ENCODE assay signal across 8 mouse cellular contexts in the genomic region with DNA sequence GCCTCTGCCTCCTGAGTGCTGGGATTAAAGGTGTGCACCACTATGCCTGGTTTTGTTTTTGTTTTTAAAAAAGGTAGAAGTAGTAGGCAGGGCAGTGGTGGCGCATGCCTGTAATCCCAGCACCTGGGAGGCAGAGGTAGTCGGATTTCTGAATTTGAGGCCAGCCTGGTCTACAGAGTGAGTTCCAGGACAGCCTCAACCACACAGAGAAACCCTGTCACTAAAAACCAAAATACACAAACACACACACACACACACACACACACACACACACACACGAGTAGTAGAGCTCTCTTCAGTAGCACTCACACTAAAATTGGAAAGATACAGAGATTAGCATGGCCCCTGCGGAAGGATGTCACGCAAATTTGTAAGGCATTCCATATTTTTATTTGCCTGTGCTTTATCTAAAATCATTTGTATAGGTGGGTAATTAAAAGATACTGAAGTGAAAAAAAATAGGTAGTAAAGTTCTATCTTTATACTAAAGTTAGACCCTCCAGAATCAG. TPM values are rescaled to one million over a fixed set of nuclear protein-coding genes. Genes with fewer than 3 reads are reported as not detected.
A peak's percentile ranks its signal among the peaks of the same experiment; 100 is the strongest.
DNase-seq lines count a peak whose midpoint lies in the region; ATAC-seq and TF ChIP-seq lines count a peak whose summit lies in the region.

No protein-coding gene starts in this region.

- peak overlapping the region; percentile 79; the same call in 1 of the 2 replicates for H3K9ac ChIP-seq in forebrain, embryonic 11.5 days (ENCODE audit: low read length)
- H3K9ac ChIP-seq in forebrain, embryonic 16.5 days (replicated peaks; ENCODE audit: low read depth, low read length) = no peak overlapping the region
- H3K9ac ChIP-seq in midbrain, embryonic 12.5 days (replicated peaks) = no peak overlapping the region
- no peak overlapping the region for H3K9ac ChIP-seq in midbrain, embryonic 16.5 days (ENCODE audit: low read depth, low read length)
- H3K9ac ChIP-seq in intestine, embryonic 16.5 days (ENCODE audit: low read depth, low read length) = peak overlapping the region; percentile 87

- TF ChIP-seq CTCF in small intestine, adult 2 months (IDR thresholded peaks at IDR 0.05; ENCODE audit: extremely low read depth, insufficient read length, insufficient replicate concordance, low read depth, low read length) = no peak

- H3K27ac ChIP-seq in forebrain, embryonic 11.5 days (ENCODE audit: low read depth, low read length) = peak overlapping the region; percentile 86
- H3K27ac ChIP-seq in forebrain, embryonic 16.5 days (ENCODE audit: low read length) = no peak overlapping the region
- peak overlapping the region; percentile 93 for H3K27ac ChIP-seq in midbrain, embryonic 12.5 days (replicated peaks)
- H3K27ac ChIP-seq in midbrain, embryonic 16.5 days (ENCODE audit: low read length) = no peak overlapping the region; the same call in 1 of the 2 replicates
- H3K27ac ChIP-seq in intestine, embryonic 16.5 days (ENCODE audit: low read length) = peak overlapping the region; percentile 100
- peak overlapping the region; percentile 83 for H3K27ac ChIP-seq in small intestine, adult 2 months (ENCODE audit: insufficient read depth, low read depth, low read length)

- H3K9me3 ChIP-seq in forebrain, embryonic 11.5 days (ENCODE audit: control insufficient read depth, low read length) = no peaks in the 10 kb centered on the region; the same call in 1 of the 2 replicates
- H3K9me3 ChIP-seq in forebrain, embryonic 16.5 days (ENCODE audit: control insufficient read depth, low read length) = no peaks in the 10 kb centered on the region
- H3K9me3 ChIP-seq in midbrain, embryonic 12.5 days = 0 out of 2 replicates have a peak, but pooled peaks cover 1% of the 10 kb centered on the region
- H3K9me3 ChIP-seq in midbrain, embryonic 16.5 days (replicated peaks; ENCODE audit: control insufficient read depth, low read length, poor library complexity, severe bottlenecking) = no peaks in the 10 kb centered on the region
- no peaks in the 10 kb centered on the region for H3K9me3 ChIP-seq in intestine, embryonic 16.5 days (ENCODE audit: control insufficient read depth, low read length)

- H3K36me3 ChIP-seq in forebrain, embryonic 11.5 days (ENCODE audit: control insufficient read depth, insufficient read depth, low read length) = peaks cover under 1% of the 10 kb centered on the region; the same call in 1 of the 2 replicates
- H3K36me3 ChIP-seq in forebrain, embryonic 16.5 days (ENCODE audit: control insufficient read depth, insufficient read depth) = no peaks in the 10 kb centered on the region
- peaks cover 12% of the 10 kb centered on the region for H3K36me3 ChIP-seq in midbrain, embryonic 12.5 days
- H3K36me3 ChIP-seq in midbrain, embryonic 16.5 days (ENCODE audit: control insufficient read depth, insufficient read depth, low read length) = no peaks in the 10 kb centered on the region
- H3K36me3 ChIP-seq in intestine, embryonic 16.5 days (ENCODE audit: control insufficient read depth, insufficient read depth, low read length) = peaks cover 9% of the 10 kb centered on the region
- peaks cover 18% of the 10 kb centered on the region for H3K36me3 ChIP-seq in small intestine, adult 2 months (ENCODE audit: control insufficient read depth, insufficient read depth, low read length)

- no peaks in the 10 kb centered on the region for H3K27me3 ChIP-seq in forebrain, embryonic 11.5 days (ENCODE audit: control insufficient read depth, insufficient read depth, low read length)
- no peaks in the 10 kb centered on the region for H3K27me3 ChIP-seq in forebrain, embryonic 16.5 days (replicated peaks; ENCODE audit: control insufficient read depth, insufficient read depth, low read length)
- no peaks in the 10 kb centered on the region for H3K27me3 ChIP-seq in midbrain, embryonic 12.5 days
- H3K27me3 ChIP-seq in midbrain, embryonic 16.5 days (ENCODE audit: control insufficient read depth, insufficient read depth, low read depth, low read length) = no peaks in the 10 kb centered on the region
- no peaks in the 10 kb centered on the region for H3K27me3 ChIP-seq in intestine, embryonic 16.5 days (replicated peaks; ENCODE audit: control insufficient read depth, insufficient read depth, low read length)
- H3K27me3 ChIP-seq in small intestine, adult 2 months (ENCODE audit: control insufficient read depth, insufficient read depth, low read length) = no peaks in the 10 kb centered on the region

- DNase-seq in forebrain, embryonic 11.5 days (ENCODE audit: low spot score) = peak; percentile 43
- no peak for DNase-seq in layer of hippocampus, adult 9-11 months
- DNase-seq in frontal cortex, postnatal 36 days (ENCODE audit: low spot score in 2 of 2) = no peak

- no peak for ATAC-seq in forebrain, embryonic 11.5 days (replicated peaks; ENCODE audit: low FRiP score)
- no peak for ATAC-seq in forebrain, embryonic 16.5 days
- no peak for ATAC-seq in midbrain, embryonic 12.5 days (ENCODE audit: low FRiP score, low read depth)
- no peak for ATAC-seq in midbrain, embryonic 16.5 days
- ATAC-seq in intestine, embryonic 16.5 days = no peak

- H3K4me2 ChIP-seq in forebrain, embryonic 11.5 days (ENCODE audit: low read depth, low read length, severe bottlenecking) = peak overlapping the region; percentile 88; the same call in 1 of the 2 replicates
- no peak overlapping the region for H3K4me2 ChIP-seq in forebrain, embryonic 16.5 days (ENCODE audit: low read length)
- peak overlapping the region; percentile 67 for H3K4me2 ChIP-seq in midbrain, embryonic 12.5 days (replicated peaks)
- H3K4me2 ChIP-seq in midbrain, embryonic 16.5 days (ENCODE audit: low read length) = no peak overlapping the region; the same call in 1 of the 2 replicates
- H3K4me2 ChIP-seq in intestine, embryonic 16.5 days (ENCODE audit: low read depth, low read length) = peak overlapping the region; percentile 87; the same call in 1 of the 2 replicates

- TF ChIP-seq POLR2A in small intestine, adult 2 months (IDR thresholded peaks at IDR 0.05; ENCODE audit: low read depth, low read length) = no peak

- no peak overlapping the region for H3K4me3 ChIP-seq in forebrain, embryonic 11.5 days (ENCODE audit: low read depth, low read length)
- H3K4me3 ChIP-seq in forebrain, embryonic 16.5 days (replicated peaks; ENCODE audit: low read length) = no peak overlapping the region
- H3K4me3 ChIP-seq in midbrain, embryonic 12.5 days = no peak overlapping the region
- H3K4me3 ChIP-seq in midbrain, embryonic 16.5 days (ENCODE audit: low read depth, low read length) = no peak overlapping the region
- no peak overlapping the region for H3K4me3 ChIP-seq in intestine, embryonic 16.5 days (ENCODE audit: low read length)
- H3K4me3 ChIP-seq in small intestine, adult 2 months (ENCODE audit: low read depth, low read length) = no peak overlapping the region

- whole genome bisulfite sequencing in forebrain, embryonic 11.5 days = 79% methylated on average over 5 of the region's 5 CpGs
- WGBS in forebrain, embryonic 16.5 days = 75% methylated on average over 5 of the region's 5 CpGs
- WGBS in midbrain, embryonic 12.5 days = 72% methylated on average over 5 of the region's 5 CpGs
- 74% methylated on average over 5 of the region's 5 CpGs for WGBS in midbrain, embryonic 16.5 days
- 63% methylated on average over 5 of the region's 5 CpGs for WGBS in intestine, embryonic 16.5 days
- 50% methylated on average over 5 of the region's 5 CpGs for WGBS in small intestine, adult 2 months

- peaks cover 32% of the 10 kb centered on the region for H3K4me1 ChIP-seq in forebrain, embryonic 11.5 days (replicated peaks; ENCODE audit: control insufficient read depth, insufficient read depth, low read length)
- peaks cover 35% of the 10 kb centered on the region for H3K4me1 ChIP-seq in forebrain, embryonic 16.5 days (replicated peaks; ENCODE audit: control insufficient read depth, insufficient read depth, low read length)
- peaks cover 65% of the 10 kb centered on the region for H3K4me1 ChIP-seq in midbrain, embryonic 12.5 days
- H3K4me1 ChIP-seq in midbrain, embryonic 16.5 days (ENCODE audit: control insufficient read depth, insufficient read depth, low read length) = peaks cover 11% of the 10 kb centered on the region
- peaks cover 51% of the 10 kb centered on the region for H3K4me1 ChIP-seq in intestine, embryonic 16.5 days (ENCODE audit: control insufficient read depth, insufficient read depth, low read length)
- H3K4me1 ChIP-seq in small intestine, adult 2 months (ENCODE audit: control insufficient read depth, insufficient read depth, insufficient read length, low read length) = peaks cover 32% of the 10 kb centered on the region

RNA-seq across cellular contexts. Expression of a gene that starts 0.8 kb away (rescaled TPM):
- polyA plus RNA-seq in forebrain, embryonic 11.5 days (2014; fragmentation: Nextera tagmentation; extraction: Ambion mirVana) = 67.7 and 74.5 TPM in 2 replicates
- 79.3 and 85.5 TPM in 2 replicates for polyA plus RNA-seq in forebrain, embryonic 16.5 days (2015; fragmentation: Nextera tagmentation; extraction: Ambion mirVana)
- polyA plus RNA-seq in midbrain, embryonic 12.5 days (2016; fragmentation: Nextera tagmentation; extraction: Ambion mirVana) = 145 and 165 TPM in 2 replicates
- polyA plus RNA-seq in midbrain, embryonic 16.5 days (2015; fragmentation: Nextera tagmentation; extraction: Ambion mirVana) = 51.2 and 54.7 TPM in 2 replicates
- polyA plus RNA-seq in intestine, embryonic 16.5 days (2015; fragmentation: Nextera tagmentation; extraction: Ambion mirVana) = 405 and 416 TPM in 2 replicates
- polyA plus RNA-seq in small intestine, adult 2 months (2012; rRNA removed) = 134 and 219 TPM in 2 replicates

RNA-seq across cellular contexts. Expression of a gene that starts 2.4 kb away (rescaled TPM):
- 5.8 and 7.9 TPM in 2 replicates for polyA plus RNA-seq in forebrain, embryonic 11.5 days (2014; fragmentation: Nextera tagmentation; extraction: Ambion mirVana)
- 3.1 and 3.4 TPM in 2 replicates for polyA plus RNA-seq in forebrain, embryonic 16.5 days (2015; fragmentation: Nextera tagmentation; extraction: Ambion mirVana)
- polyA plus RNA-seq in midbrain, embryonic 12.5 days (2016; fragmentation: Nextera tagmentation; extraction: Ambion mirVana) = 6.9 and 7.6 TPM in 2 replicates
- 1.9 and 2.4 TPM in 2 replicates for polyA plus RNA-seq in midbrain, embryonic 16.5 days (2015; fragmentation: Nextera tagmentation; extraction: Ambion mirVana)
- polyA plus RNA-seq in intestine, embryonic 16.5 days (2015; fragmentation: Nextera tagmentation; extraction: Ambion mirVana) = 3.6 and 4.4 TPM in 2 replicates
- 2.2 and 2.3 TPM in 2 replicates for polyA plus RNA-seq in small intestine, adult 2 months (2012; rRNA removed)

RNA-seq across cellular contexts. Expression of a gene that starts 9.8 kb away (rescaled TPM):
- 489 and 543 TPM in 2 replicates for polyA plus RNA-seq in forebrain, embryonic 11.5 days (2014; fragmentation: Nextera tagmentation; extraction: Ambion mirVana)
- 484 and 489 TPM in 2 replicates for polyA plus RNA-seq in forebrain, embryonic 16.5 days (2015; fragmentation: Nextera tagmentation; extraction: Ambion mirVana)
- polyA plus RNA-seq in midbrain, embryonic 12.5 days (2016; fragmentation: Nextera tagmentation; extraction: Ambion mirVana) = 595 and 615 TPM in 2 replicates
- 312 and 341 TPM in 2 replicates for polyA plus RNA-seq in midbrain, embryonic 16.5 days (2015; fragmentation: Nextera tagmentation; extraction: Ambion mirVana)
- polyA plus RNA-seq in intestine, embryonic 16.5 days (2015; fragmentation: Nextera tagmentation; extraction: Ambion mirVana) = 146 and 170 TPM in 2 replicates
- 8.5 and 14.5 TPM in 2 replicates for polyA plus RNA-seq in small intestine, adult 2 months (2012; rRNA removed)

RNA-seq across cellular contexts. Expression of a gene that starts 16.2 kb away (rescaled TPM):
- polyA plus RNA-seq in forebrain, embryonic 11.5 days (2014; fragmentation: Nextera tagmentation; extraction: Ambion mirVana) = 0.20 TPM in 1 of 2 replicates, not detected in the other
- not detected in 2 replicates for polyA plus RNA-seq in forebrain, embryonic 16.5 days (2015; fragmentation: Nextera tagmentation; extraction: Ambion mirVana)
- not detected in 2 replicates for polyA plus RNA-seq in midbrain, embryonic 12.5 days (2016; fragmentation: Nextera tagmentation; extraction: Ambion mirVana)
- polyA plus RNA-seq in midbrain, embryonic 16.5 days (2015; fragmentation: Nextera tagmentation; extraction: Ambion mirVana) = 0.30 TPM in 1 of 2 replicates, not detected in the other
- 0.24 TPM in 1 of 2 replicates, not detected in the other for polyA plus RNA-seq in intestine, embryonic 16.5 days (2015; fragmentation: Nextera tagmentation; extraction: Ambion mirVana)
- 9.3 and 9.9 TPM in 2 replicates for polyA plus RNA-seq in small intestine, adult 2 months (2012; rRNA removed)

RNA-seq across cellular contexts. Expression of a gene that starts 17.0 kb away (rescaled TPM):
- 1.3 and 1.6 TPM in 2 replicates for polyA plus RNA-seq in forebrain, embryonic 11.5 days (2014; fragmentation: Nextera tagmentation; extraction: Ambion mirVana)
- polyA plus RNA-seq in forebrain, embryonic 16.5 days (2015; fragmentation: Nextera tagmentation; extraction: Ambion mirVana) = 0.24 TPM in 1 of 2 replicates, not detected in the other
- 0.52 and 0.93 TPM in 2 replicates for polyA plus RNA-seq in midbrain, embryonic 12.5 days (2016; fragmentation: Nextera tagmentation; extraction: Ambion mirVana)
- 0.12 and 0.15 TPM in 2 replicates for polyA plus RNA-seq in midbrain, embryonic 16.5 days (2015; fragmentation: Nextera tagmentation; extraction: Ambion mirVana)
- polyA plus RNA-seq in intestine, embryonic 16.5 days (2015; fragmentation: Nextera tagmentation; extraction: Ambion mirVana) = 0.37 and 0.40 TPM in 2 replicates
- polyA plus RNA-seq in small intestine, adult 2 months (2012; rRNA removed) = 0.28 and 0.39 TPM in 2 replicates

Comparison
In these comparisons a context has a peak if more than half of its experiments do, and no peak if none do; other contexts are left out.
1. H3K27ac ChIP-seq: peak in forebrain, embryonic 11.5 days (single experiment), midbrain, embryonic 12.5 days (single experiment), intestine, embryonic 16.5 days (single experiment) and small intestine, adult 2 months (single experiment); none in forebrain, embryonic 16.5 days (single experiment) and midbrain, embryonic 16.5 days (single experiment).
2. H3K4me2 ChIP-seq: peak in forebrain, embryonic 11.5 days (single experiment), midbrain, embryonic 12.5 days (single experiment) and intestine, embryonic 16.5 days (single experiment); none in forebrain, embryonic 16.5 days (single experiment) and midbrain, embryonic 16.5 days (single experiment).
3. H3K9ac ChIP-seq: peak in forebrain, embryonic 11.5 days (single experiment) and intestine, embryonic 16.5 days (single experiment); none in forebrain, embryonic 16.5 days (single experiment), midbrain, embryonic 12.5 days (single experiment) and midbrain, embryonic 16.5 days (single experiment).